Mouse (Mus musculus) hindbrain, postnatal 0 days (tissue): ENCODE measurements around the gene D7Ertd443e. TPM values are rescaled to one million over a fixed set of nuclear protein-coding genes. Genes with fewer than 3 reads are reported as not detected.

Experiments used
- ATAC-seq: fragments of 200-750 bp; cut with Nextera tagmentation; 2 replicates; pipeline ENCODE4 v1.8.0; 2017; ENCODE audit warnings: mild to moderate bottlenecking, moderate TSS enrichment, moderate library complexity
- DNase-seq: peaks from one replicate; pipeline ENCODE4 v3.0.0-alpha.2; 2015; ENCODE audit warnings: low spot score
- H3K27ac ChIP-seq: fragments of 300-500 bp; sonication (generic); 2 replicates; pipeline ENCODE4 v1.5.1; 2014; ENCODE audit warnings: mild to moderate bottlenecking
- H3K27me3 ChIP-seq: fragments of 300-500 bp; sonication (generic); 2 replicates; pipeline ENCODE4 v1.6.1; 2014; ENCODE audit warnings: low read length, mixed read lengths; ENCODE audit not compliant: insufficient read depth
- H3K36me3 ChIP-seq: fragments of 300-500 bp; sonication (generic); 2 replicates; pipeline ENCODE4 v1.6.1; 2014; ENCODE audit warnings: low read length, mixed read lengths; ENCODE audit not compliant: insufficient read depth
- H3K4me1 ChIP-seq: fragments of 300-500 bp; sonication (generic); 2 replicates; pipeline ENCODE4 v1.6.1; 2014; ENCODE audit warnings: antibody characterized with exemption, low read length, mixed read lengths; ENCODE audit not compliant: insufficient read depth
- H3K4me2 ChIP-seq: fragments of 300-500 bp; sonication (generic); 2 replicates; pipeline ENCODE4 v1.6.1; 2014; ENCODE audit warnings: low read depth, mild to moderate bottlenecking, low read length, moderate library complexity, mixed read lengths
- H3K4me3 ChIP-seq: fragments of 300-500 bp; sonication (generic); 2 replicates; pipeline ENCODE4 v1.5.1; 2014; ENCODE audit warnings: low read length
- H3K9ac ChIP-seq: fragments of 300-500 bp; sonication (generic); replicated peaks from 2 replicates; pipeline ENCODE4 v1.6.1; 2014; ENCODE audit warnings: mild to moderate bottlenecking, low read length, moderate library complexity, mixed read lengths
- H3K9me3 ChIP-seq: fragments of 300-500 bp; sonication (generic); 2 replicates; pipeline ENCODE4 v1.6.1; 2016; ENCODE audit warnings: low read length, mixed read lengths
- CTCF ChIP-seq: IDR thresholded peaks from 2 replicates; pipeline ENCODE4 v1.5.1; 2016; ENCODE audit warnings: antibody characterized with exemption, control low read depth, low read depth
- WGBS: fragments of 180-500 bp; shearing (Covaris S2); extraction: QIAGEN DNeasy Blood & Tissue Kit; methylation state at CpG from one replicate; pipeline ENCODE4 v1.1.7; 2014; 5-methylcytosine and 5-hydroxymethylcytosine counted together
- polyA plus RNA-seq: library from polyadenylated mRNA; unstranded; fragments of >200 nt; fragmentation: Nextera tagmentation; extraction: Ambion mirVana; gene quantifications from 2 replicates; pipeline ENCODE4 v1.2.1, GENCODE M21; 2015
- total RNA-seq: library from RNA; depleted of rRNA; stranded (reverse); fragments of >200 nt; gene quantifications from 2 replicates; pipeline ENCODE4 v1.2.3, GENCODE M21; 2014

The D7Ertd443e gene
- total and polyA plus RNA-seq, 2 experiments from 2014 or later = 0.16 to 0.41 TPM

DNA sequence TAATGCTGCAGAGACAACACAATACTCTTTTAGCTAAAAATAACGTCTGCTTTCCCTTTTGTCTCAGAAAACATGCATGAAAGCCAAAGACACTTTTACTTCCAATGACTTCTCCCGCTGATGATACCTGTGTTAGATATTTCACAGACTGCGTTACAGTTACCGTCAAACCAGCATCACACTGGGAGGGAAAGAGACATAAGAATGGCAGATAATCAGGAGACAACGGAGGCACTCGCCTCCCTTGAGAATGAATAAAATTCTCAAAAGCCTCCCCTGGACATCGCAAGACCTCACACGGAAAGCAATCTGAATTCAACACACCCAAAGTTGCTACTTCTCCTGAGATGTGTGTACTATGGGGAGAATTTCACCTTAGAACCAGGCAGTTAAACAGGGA, 11.3 kb upstream of the D7Ertd443e start:
- no peak for DNase-seq
- Histone ChIP-seq H3K9me3 (no peaks in the 10 kb centered on the region), H3K4me3 (no peak overlapping the region), H3K4me2 (no peak overlapping the region), H3K36me3 (no peaks in the 10 kb centered on the region), H3K4me1 (no peaks in the 10 kb centered on the region), H3K27me3 (no peaks in the 10 kb centered on the region), H3K27ac (no peak overlapping the region), H3K9ac (no peak overlapping the region)
- 66% methylated on average over 8 of the region's 8 CpGs for WGBS
- ATAC-seq = no peak
- TF ChIP-seq CTCF = no peak

DNA sequence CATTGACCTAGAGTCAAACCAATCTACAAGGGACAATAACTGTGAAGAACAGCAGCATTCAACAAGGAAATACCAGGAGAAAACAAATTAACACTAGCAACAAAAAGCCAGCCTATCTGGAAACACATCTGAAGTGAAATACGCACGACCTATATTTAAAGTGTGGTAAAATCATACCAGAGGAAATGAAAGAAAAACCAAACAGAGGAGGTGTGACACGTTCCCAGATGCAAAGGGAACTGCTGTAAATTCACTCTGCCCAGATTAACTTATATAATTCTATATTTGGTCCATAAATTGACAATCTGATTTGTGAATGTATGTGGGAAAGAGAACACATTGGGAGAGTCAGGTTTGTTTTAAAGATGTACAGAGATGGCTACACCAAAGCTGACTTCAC, 2.7 kb downstream of the D7Ertd443e start:
- H3K9me3 ChIP-seq = no peaks in the 10 kb centered on the region
- H3K27me3 ChIP-seq = no peaks in the 10 kb centered on the region; the same call in 1 of the 2 replicates
- H3K27ac ChIP-seq = no peak overlapping the region
- peaks cover 4% of the 10 kb centered on the region; the same call in 1 of the 2 replicates for H3K4me1 ChIP-seq
- H3K36me3 ChIP-seq = no peaks in the 10 kb centered on the region
- no peak overlapping the region for H3K9ac ChIP-seq
- ATAC-seq (no peak), DNase-seq (no peak)
- H3K4me2 ChIP-seq = no peak overlapping the region
- TF ChIP-seq CTCF = no peak
- 84% methylated on average over 3 of the region's 3 CpGs for WGBS
- no peak overlapping the region for H3K4me3 ChIP-seq

DNA sequence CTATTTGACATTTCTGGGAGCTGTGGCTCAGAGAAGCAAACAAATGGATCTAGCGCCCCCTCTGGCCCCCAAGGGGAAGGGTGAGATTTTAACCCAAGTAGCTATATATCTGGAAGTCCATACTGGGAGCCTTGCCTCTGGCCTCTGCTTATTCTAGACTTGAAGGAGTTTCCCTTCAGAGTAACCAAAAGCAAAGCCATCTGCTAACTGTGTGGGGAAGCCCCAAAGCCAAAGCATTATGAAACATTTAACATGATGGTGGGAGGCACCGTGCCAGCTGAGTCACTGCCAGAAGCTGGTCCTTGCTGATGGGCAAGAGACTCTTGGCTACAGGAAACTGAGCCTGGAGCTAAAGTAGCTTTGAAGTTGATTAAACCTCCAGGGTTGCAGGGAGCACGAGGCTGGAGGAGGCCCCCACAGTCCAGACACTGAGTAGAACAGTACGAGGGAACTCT, 4.0 kb downstream of the D7Ertd443e start:
- Histone ChIP-seq H3K4me1 (peaks cover 4% of the 10 kb centered on the region; the same call in 1 of the 2 replicates), H3K9me3 (no peaks in the 10 kb centered on the region), H3K4me2 (no peak overlapping the region), H3K4me3 (no peak overlapping the region), H3K27me3 (no peaks in the 10 kb centered on the region; the same call in 1 of the 2 replicates), H3K36me3 (no peaks in the 10 kb centered on the region), H3K27ac (no peak overlapping the region), H3K9ac (no peak overlapping the region)
- 27% methylated on average over 4 of the region's 4 CpGs for WGBS
- DNase-seq = peak; percentile 89
- TF ChIP-seq CTCF = peak; percentile 59
- peak; percentile 56 for ATAC-seq

DNA sequence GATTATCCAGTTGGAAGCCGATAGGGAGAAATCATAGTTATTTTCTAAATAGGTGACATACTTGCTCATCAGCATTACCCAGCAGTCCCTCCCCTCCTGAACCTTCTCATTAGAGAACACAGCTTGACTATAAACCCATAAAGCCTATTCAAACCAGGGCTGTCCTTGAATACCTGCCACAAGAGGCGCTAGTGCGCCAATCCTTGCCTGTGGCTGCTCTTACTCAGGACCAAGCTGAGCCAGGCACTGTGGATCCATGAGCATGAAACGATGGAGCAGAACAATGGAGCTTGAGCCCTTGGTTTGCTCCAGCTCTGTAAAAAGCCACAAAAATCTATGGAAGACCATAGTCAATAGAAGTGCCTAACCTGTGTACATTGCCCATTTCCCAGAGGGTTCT, 7.2 kb downstream of the D7Ertd443e start:
- ATAC-seq (no peak), DNase-seq (peak; percentile 80)
- Histone ChIP-seq H3K27ac (no peak overlapping the region), H3K9me3 (no peaks in the 10 kb centered on the region), H3K36me3 (no peaks in the 10 kb centered on the region), H3K27me3 (no peaks in the 10 kb centered on the region), H3K4me1 (peaks cover 4% of the 10 kb centered on the region; the same call in 1 of the 2 replicates), H3K9ac (no peak overlapping the region), H3K4me2 (no peak overlapping the region), H3K4me3 (no peak overlapping the region)
- peak; percentile 78 for TF ChIP-seq CTCF
- WGBS = 44% methylated on average over 4 of the region's 4 CpGs

DNA sequence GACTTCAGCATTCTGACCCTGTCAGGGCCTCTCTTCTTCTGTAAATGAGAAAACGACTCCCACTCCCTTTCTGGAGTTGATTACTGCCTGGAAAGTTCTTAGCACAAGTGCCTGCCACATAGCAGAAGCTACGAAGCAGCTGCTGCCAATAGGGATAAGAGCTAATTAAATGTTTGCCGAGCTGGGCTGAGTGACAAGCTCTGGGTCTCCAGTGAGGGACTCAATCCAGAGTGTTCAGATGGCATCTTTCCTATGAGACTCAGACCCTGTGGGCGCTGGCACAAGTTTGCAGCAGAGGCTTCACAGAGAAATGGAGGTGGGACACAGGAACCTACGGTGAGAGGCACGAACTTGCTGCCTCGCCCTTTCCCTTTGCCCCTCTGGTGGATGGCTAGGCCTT, 8.7 kb downstream of the D7Ertd443e start:
- TF ChIP-seq CTCF = no peak
- Histone ChIP-seq H3K9me3 (no peaks in the 10 kb centered on the region), H3K4me1 (peaks cover 4% of the 10 kb centered on the region; the same call in 1 of the 2 replicates), H3K9ac (no peak overlapping the region), H3K36me3 (no peaks in the 10 kb centered on the region), H3K4me3 (no peak overlapping the region), H3K27me3 (no peaks in the 10 kb centered on the region), H3K4me2 (no peak overlapping the region), H3K27ac (no peak overlapping the region)
- DNase-seq (peak; percentile 53), ATAC-seq (no peak)
- WGBS = 49% methylated on average over 7 of the region's 7 CpGs

DNA sequence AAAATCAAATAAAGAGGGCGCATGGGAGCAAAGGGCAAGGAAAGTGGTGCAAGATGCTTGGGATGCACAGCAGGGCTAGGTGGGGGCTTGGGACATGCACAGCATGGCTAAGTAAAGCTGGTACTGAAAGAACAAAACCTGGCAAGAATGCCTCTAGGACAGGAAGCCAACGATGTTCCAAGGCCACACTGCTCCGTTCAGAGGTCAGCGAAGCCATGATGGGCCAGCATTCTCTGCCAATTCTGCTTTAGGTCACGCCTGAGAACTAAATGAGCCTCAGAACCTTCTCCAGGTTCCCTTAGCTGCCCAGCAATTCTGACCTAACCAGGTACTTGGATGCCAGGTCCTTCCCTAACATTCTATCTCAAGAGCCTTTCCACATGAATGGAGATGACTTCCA, 13.2 kb downstream of the D7Ertd443e start:
- DNase-seq (no peak), ATAC-seq (no peak)
- H3K9ac ChIP-seq = no peak overlapping the region
- no peaks in the 10 kb centered on the region for H3K36me3 ChIP-seq
- H3K4me1 ChIP-seq = no peaks in the 10 kb centered on the region
- no peak overlapping the region for H3K27ac ChIP-seq
- H3K4me2 ChIP-seq = no peak overlapping the region
- no peak overlapping the region for H3K4me3 ChIP-seq
- no peaks in the 10 kb centered on the region for H3K9me3 ChIP-seq
- no peak for TF ChIP-seq CTCF
- H3K27me3 ChIP-seq = no peaks in the 10 kb centered on the region; the same call in 1 of the 2 replicates
- 57% methylated on average over 5 of the region's 5 CpGs for WGBS

DNA sequence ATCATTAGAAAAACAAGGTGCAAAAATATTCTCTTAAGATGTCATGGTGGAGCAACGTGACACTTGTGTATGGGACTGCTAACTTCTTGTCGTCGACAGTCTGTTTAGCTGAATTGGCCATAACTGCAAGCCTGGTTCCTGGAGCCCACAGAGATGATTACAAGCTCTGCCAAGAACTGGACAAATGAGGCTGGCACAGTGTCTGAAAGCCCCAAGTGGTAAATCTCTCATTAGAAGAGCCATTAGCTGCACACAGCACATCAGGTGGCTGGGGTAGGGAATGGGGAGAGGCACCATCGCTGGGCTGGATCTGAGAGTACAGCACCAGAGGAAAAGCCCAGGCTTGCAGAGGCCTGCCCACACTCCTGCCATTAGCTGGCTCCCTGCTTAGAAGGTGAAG, 16.2 kb downstream of the D7Ertd443e start:
- H3K27ac ChIP-seq = no peak overlapping the region
- no peaks in the 10 kb centered on the region; the same call in 1 of the 2 replicates for H3K27me3 ChIP-seq
- H3K9me3 ChIP-seq = no peaks in the 10 kb centered on the region
- DNase-seq = peak; percentile 63
- no peak overlapping the region for H3K4me3 ChIP-seq
- TF ChIP-seq CTCF = no peak
- H3K36me3 ChIP-seq = no peaks in the 10 kb centered on the region
- no peak overlapping the region for H3K9ac ChIP-seq
- no peaks in the 10 kb centered on the region for H3K4me1 ChIP-seq
- ATAC-seq = no peak
- WGBS = 47% methylated on average over 4 of the region's 4 CpGs
- no peak overlapping the region for H3K4me2 ChIP-seq
